Mouse (Mus musculus): ENCODE results near the gene Mnat1. TPM values are rescaled to one million over a fixed set of nuclear protein-coding genes. Genes with fewer than 3 reads are reported as not detected.

Gene Mnat1
- polyA plus RNA-seq, 1 experiment from 2014 or later = 35.6 TPM

DNA sequence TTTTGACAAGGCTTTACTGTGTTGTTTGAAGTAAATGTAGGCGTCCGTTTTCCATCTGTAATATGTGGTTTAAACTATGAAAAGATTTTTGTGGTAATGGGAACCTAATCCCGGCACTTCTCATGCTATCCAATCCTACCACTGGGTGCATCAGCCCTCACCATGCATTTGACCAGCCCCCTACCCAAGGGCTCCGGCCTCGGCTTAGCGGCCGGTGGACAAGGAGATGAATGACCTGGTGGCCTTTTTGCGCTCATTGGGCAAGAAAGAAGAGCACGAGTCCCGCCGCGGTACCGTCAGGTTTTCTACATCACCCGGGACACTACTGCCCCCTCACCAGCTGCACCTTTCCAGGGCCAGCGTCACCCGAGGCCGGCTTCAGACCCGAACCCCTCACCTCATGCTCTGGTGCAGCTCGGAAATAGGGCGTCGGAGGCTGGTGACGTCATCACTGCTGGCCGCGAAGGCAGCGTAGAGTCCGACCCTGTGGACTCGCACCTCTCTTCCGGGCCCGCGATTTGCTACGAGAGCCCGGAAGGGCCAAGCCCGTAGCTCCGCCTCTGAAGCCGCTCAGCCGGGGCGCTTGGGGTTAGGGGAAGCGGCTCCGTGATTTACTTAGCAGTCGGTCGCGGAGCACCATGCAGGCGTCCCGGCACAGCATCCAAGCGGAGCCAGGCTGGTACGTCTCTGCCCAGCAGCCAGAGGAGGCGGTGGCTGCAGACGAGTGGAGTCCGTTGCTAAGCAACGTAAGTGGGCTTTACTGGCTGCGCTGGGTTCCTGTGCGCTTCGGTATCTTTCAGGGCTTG is 163.0 kb downstream of the Mnat1 start, which contains the start of the genes Trmt5 and Slc38a6:
Gene Trmt5, minus strand, starts transcription at position 424 of the 806 bp plus-strand sequence.
Gene Slc38a6, plus strand, starts transcription at position 493 of the 806 bp plus-strand sequence.
- Histone ChIP-seq H3K27me3 (no peaks in the 10 kb centered on the region), H3K4me1 (peaks cover 20% of the 10 kb centered on the region), H3K27ac (replicated peaks) (peak within 1 kb of the TSS; percentile 85), H3K9me3 (replicated peaks) (no peaks in the 10 kb centered on the region), H3K9ac (peak within 1 kb of the TSS; percentile 82), H3K4me2 (replicated peaks) (peak within 1 kb of the TSS; percentile 76), H3K36me3 (peaks cover 19% of the 10 kb centered on the region), H3K4me3 (replicated peaks) (peak within 1 kb of the TSS; percentile 78)
- ATAC-seq (ENCODE audit: insufficient number of reproducible peaks, low FRiP score, low TSS enrichment, low read depth) = peak; percentile 97
- WGBS = under 1% methylated on average over 53 of the region's 53 CpGs

DNA sequence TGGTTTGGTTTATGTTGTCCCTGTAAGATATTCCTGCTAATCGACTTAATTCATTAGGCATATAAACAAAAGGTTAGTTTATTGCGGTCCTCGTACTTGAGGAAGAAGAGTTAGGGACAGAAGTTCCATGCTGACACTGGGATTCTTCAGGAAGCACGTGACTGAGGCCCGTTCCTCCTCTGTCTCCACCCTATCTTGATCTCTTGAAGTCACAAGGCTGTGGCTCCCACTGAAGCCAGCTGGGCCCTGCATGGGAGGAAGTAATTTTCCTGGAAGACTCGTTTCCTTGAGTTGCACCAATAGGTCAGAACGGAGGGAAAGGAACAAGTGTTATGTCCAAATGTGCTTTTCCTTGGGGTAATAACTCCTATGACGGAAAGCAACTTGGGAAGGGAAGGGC is 164.1 kb downstream of the Mnat1 start:
- H3K4me1 ChIP-seq = peaks cover 20% of the 10 kb centered on the region
- H3K9me3 ChIP-seq (replicated peaks) = no peaks in the 10 kb centered on the region
- H3K9ac ChIP-seq = peak overlapping the region; percentile 82; the same call in 1 of the 2 replicates
- no peak for ATAC-seq (ENCODE audit: insufficient number of reproducible peaks, low FRiP score, low TSS enrichment, low read depth)
- H3K27ac ChIP-seq (replicated peaks) = peak overlapping the region; percentile 85; the same call in 1 of the 2 replicates
- H3K4me2 ChIP-seq (replicated peaks) = peak overlapping the region; percentile 76
- no peaks in the 10 kb centered on the region for H3K27me3 ChIP-seq
- peak overlapping the region; percentile 78 for H3K4me3 ChIP-seq (replicated peaks)
- 63% methylated on average over 8 of the region's 8 CpGs for WGBS
- peaks cover 15% of the 10 kb centered on the region for H3K36me3 ChIP-seq

DNA sequence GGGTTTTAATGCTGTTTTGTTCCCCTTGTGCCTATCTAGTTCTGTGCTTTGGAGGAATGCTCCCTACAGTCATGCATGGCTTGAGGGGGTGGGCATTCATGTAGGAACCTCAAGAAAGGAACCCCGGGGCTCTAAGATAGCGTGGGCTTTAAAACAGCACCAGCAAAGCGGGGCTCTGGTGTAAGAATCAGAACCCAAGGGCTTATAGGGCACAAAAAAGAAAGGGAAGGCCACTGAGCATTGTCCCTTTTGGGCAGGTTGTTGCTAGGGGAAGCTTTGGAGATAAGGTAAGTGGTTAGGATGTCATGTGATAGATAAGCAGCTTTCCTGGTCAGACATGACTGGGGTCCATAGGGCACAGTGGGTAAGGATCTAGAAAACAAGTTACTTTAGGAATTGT is 165.1 kb downstream of the Mnat1 start:
- Histone ChIP-seq H3K9ac (no peak overlapping the region), H3K4me3 (replicated peaks) (no peak overlapping the region), H3K9me3 (replicated peaks) (no peaks in the 10 kb centered on the region), H3K27ac (replicated peaks) (no peak overlapping the region), H3K4me2 (replicated peaks) (no peak overlapping the region), H3K36me3 (peaks cover 14% of the 10 kb centered on the region), H3K27me3 (no peaks in the 10 kb centered on the region), H3K4me1 (peaks cover 20% of the 10 kb centered on the region)
- no peak for ATAC-seq (ENCODE audit: insufficient number of reproducible peaks, low FRiP score, low TSS enrichment, low read depth)
- 95% methylated on average over 3 of the region's 3 CpGs for WGBS

DNA sequence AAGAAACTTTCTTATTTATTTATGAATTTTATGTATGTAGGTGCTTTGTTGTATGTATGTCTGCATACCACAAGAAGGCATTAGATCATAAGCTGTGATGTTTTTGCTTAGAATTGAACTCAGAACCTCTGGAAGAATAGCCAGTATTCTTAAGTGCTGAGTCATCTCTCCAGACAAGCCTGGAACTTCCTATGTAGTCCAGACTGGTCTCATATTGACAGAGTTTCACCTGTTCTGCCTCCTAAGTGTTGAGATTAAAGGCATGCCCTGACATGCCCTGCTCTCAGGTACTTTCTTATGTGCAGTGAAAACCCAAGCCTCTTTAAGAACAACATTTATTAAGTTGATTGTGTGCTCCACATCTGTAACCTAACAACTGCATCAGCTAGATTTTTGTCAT is 171.4 kb downstream of the Mnat1 start:
- no peak overlapping the region for H3K27ac ChIP-seq (replicated peaks)
- ATAC-seq (ENCODE audit: insufficient number of reproducible peaks, low FRiP score, low TSS enrichment, low read depth) = no peak
- no peaks in the 10 kb centered on the region for H3K9me3 ChIP-seq (replicated peaks)
- peaks cover 14% of the 10 kb centered on the region for H3K4me1 ChIP-seq
- no peaks in the 10 kb centered on the region for H3K27me3 ChIP-seq
- no peak overlapping the region for H3K4me3 ChIP-seq (replicated peaks)
- H3K9ac ChIP-seq = no peak overlapping the region
- no peak overlapping the region for H3K4me2 ChIP-seq (replicated peaks)
- H3K36me3 ChIP-seq = peaks cover 21% of the 10 kb centered on the region

DNA sequence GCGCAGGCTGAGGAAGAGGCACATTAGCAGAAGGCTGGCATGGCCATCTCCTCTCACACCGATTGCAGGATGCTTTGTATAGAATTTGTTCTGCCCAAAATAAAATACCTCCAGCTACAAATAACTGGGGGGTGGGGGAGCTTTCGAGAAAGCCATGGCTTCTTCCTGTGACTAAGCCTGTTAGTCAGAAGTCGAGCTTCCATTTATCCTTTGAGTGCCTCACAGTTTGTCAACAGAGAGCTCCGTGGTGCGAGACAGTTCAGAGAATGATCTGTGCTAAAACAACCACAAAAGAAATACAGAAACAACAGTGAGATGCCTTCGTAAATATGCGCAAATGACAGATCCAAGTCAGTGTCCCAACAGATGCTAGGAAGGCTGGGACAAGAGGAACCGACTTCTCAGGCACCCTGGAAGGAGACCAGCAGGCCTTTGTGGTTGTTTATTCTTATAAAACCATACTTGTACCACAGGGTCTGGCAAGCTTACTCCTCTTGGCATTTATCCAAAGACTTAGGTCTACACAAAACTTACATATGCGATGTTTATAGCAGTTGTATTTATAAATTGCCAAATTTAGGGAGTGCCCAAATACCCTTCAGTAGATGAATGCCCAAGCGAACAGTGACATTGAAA is 172.1 kb downstream of the Mnat1 start:
- H3K4me1 ChIP-seq = peaks cover 14% of the 10 kb centered on the region
- peak overlapping the region; percentile 35 for H3K27ac ChIP-seq (replicated peaks)
- H3K36me3 ChIP-seq = peaks cover 19% of the 10 kb centered on the region
- H3K9ac ChIP-seq = no peak overlapping the region
- no peak overlapping the region for H3K4me2 ChIP-seq (replicated peaks)
- H3K4me3 ChIP-seq (replicated peaks) = no peak overlapping the region
- no peaks in the 10 kb centered on the region for H3K9me3 ChIP-seq (replicated peaks)
- no peaks in the 10 kb centered on the region for H3K27me3 ChIP-seq
- ATAC-seq (ENCODE audit: insufficient number of reproducible peaks, low FRiP score, low TSS enrichment, low read depth) = no peak
- WGBS = 56% methylated on average over 11 of the region's 11 CpGs

DNA sequence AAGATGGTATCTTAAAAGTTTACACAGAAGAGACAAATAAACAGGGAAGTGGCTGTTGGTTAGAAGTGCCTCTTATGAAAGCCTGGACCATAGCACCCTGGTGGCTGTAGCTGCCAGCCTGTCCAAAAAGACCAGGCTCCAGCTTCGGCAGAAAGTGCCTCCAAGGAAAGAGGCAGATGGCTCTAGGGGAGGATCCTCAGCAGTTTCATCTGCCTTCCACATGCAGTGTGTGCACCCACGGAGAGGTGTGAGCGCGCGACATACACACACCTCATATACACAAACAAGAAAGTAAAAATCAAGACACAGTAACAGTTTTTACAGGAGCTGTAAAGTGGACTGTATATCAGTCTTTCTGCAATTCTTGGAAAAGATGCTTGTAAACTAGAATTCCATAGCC is 175.1 kb downstream of the Mnat1 start:
- 82% methylated on average over 5 of the region's 5 CpGs for whole genome bisulfite sequencing
- no peak for ATAC-seq (ENCODE audit: insufficient number of reproducible peaks, low FRiP score, low TSS enrichment, low read depth)
- no peaks in the 10 kb centered on the region for H3K27me3 ChIP-seq
- H3K9ac ChIP-seq = no peak overlapping the region
- H3K27ac ChIP-seq (replicated peaks) = no peak overlapping the region
- H3K36me3 ChIP-seq = peaks cover 10% of the 10 kb centered on the region; the same call in 1 of the 2 replicates
- H3K4me1 ChIP-seq = peaks cover 14% of the 10 kb centered on the region
- no peak overlapping the region for H3K4me2 ChIP-seq (replicated peaks)
- H3K4me3 ChIP-seq (replicated peaks) = no peak overlapping the region
- no peaks in the 10 kb centered on the region for H3K9me3 ChIP-seq (replicated peaks)

DNA sequence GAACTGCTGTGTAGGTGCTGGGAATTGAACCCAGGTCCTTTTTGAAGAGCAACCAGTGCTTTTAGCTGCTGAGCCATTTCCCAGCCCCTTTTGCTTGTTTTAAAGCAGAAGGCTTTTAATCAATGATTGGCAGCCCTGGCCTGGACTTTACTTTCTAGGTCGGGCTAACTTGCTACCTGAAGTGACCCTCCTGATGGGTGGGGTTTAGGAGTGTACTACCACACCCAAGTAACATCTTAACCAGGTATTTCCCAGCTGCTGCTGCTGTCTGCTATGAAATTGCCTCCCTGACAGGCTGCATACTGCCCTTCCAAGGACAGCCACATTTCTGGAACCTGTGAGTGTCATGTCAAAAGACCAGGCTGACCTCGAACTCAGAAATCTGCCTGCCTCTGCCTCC is 177.0 kb downstream of the Mnat1 start:
- H3K4me1 ChIP-seq = peaks cover 9% of the 10 kb centered on the region
- no peak overlapping the region for H3K9ac ChIP-seq
- no peak overlapping the region for H3K4me2 ChIP-seq (replicated peaks)
- no peak overlapping the region for H3K4me3 ChIP-seq (replicated peaks)
- 0 out of 2 replicates have a peak, but pooled peaks cover 6% of the 10 kb centered on the region for H3K36me3 ChIP-seq
- no peak for ATAC-seq (ENCODE audit: insufficient number of reproducible peaks, low FRiP score, low TSS enrichment, low read depth)
- no peak overlapping the region for H3K27ac ChIP-seq (replicated peaks)
- WGBS = 86% methylated on average over 2 of the region's 2 CpGs
- H3K27me3 ChIP-seq = no peaks in the 10 kb centered on the region
- no peaks in the 10 kb centered on the region for H3K9me3 ChIP-seq (replicated peaks)

DNA sequence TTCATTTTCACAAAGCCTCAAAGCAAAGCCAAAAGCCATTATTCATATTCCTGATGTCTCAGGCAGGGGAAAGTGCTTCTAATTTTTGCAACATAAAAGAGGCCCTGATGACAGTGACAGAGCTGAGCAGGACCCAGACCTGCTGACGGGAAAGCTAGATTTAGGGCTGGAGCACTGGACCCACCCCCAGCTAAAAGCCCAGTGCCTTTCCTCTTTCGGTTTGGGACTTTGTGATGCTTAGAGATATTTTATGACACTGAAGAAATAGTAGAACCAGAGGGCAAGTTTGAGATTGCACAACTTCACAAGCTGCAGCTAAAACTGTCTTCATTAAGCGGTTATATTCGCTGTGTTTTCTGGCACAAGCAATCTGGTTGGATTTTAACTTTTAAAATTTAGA is 181.1 kb downstream of the Mnat1 start:
- H3K36me3 ChIP-seq = no peaks in the 10 kb centered on the region
- H3K4me1 ChIP-seq = no peaks in the 10 kb centered on the region
- no peak overlapping the region for H3K27ac ChIP-seq (replicated peaks)
- H3K9me3 ChIP-seq (replicated peaks) = no peaks in the 10 kb centered on the region
- 76% methylated on average over 4 of the region's 4 CpGs for WGBS
- H3K27me3 ChIP-seq = no peaks in the 10 kb centered on the region
- H3K4me2 ChIP-seq (replicated peaks) = no peak overlapping the region
- H3K9ac ChIP-seq = no peak overlapping the region
- H3K4me3 ChIP-seq (replicated peaks) = no peak overlapping the region
- ATAC-seq (ENCODE audit: insufficient number of reproducible peaks, low FRiP score, low TSS enrichment, low read depth) = no peak

DNA sequence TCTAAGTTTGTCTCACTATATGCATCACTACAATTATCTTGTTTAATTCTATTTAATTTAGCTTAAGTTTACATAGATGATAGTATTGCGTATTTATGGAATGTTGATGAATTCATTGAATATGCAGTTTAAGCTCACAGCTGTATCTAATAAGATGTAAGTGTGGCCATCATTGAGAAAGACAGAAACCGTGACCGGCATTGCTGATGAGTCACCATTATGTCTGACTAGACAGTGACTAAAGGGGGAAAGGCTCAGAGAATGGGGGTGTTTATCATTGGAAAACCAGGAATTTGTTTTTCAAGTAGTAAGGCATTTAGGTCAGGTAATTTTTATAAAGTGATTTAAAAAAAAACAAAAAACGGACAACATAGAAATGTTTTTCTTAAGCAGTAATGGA is 184.2 kb downstream of the Mnat1 start:
- Histone ChIP-seq H3K4me2 (replicated peaks) (no peak overlapping the region), H3K36me3 (no peaks in the 10 kb centered on the region), H3K27ac (replicated peaks) (no peak overlapping the region), H3K4me1 (no peaks in the 10 kb centered on the region), H3K4me3 (replicated peaks) (no peak overlapping the region), H3K9ac (no peak overlapping the region), H3K9me3 (replicated peaks) (no peaks in the 10 kb centered on the region), H3K27me3 (no peaks in the 10 kb centered on the region)
- 58% methylated on average over 4 of the region's 4 CpGs for WGBS
- no peak for ATAC-seq (ENCODE audit: insufficient number of reproducible peaks, low FRiP score, low TSS enrichment, low read depth)

DNA sequence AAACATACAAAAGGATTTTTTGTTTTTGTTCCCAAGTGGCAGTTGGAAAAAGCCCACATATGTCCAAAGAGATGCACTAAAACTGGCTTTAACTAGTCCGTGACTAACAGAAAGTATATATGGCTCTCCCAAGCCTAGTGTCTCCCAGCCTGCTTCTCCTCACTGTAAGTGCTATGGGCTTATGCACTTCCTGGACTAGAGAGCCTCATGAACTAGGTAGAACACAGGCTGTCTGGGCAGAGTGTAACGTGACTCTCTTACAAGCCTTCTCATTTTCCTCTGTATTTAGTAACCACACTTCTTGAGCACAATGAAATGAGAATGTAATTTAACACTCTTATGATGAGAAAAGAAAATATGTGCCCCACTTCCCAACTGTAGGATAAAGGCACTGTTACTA is 185.2 kb downstream of the Mnat1 start:
- no peaks in the 10 kb centered on the region for H3K27me3 ChIP-seq
- H3K9ac ChIP-seq = no peak overlapping the region
- no peaks in the 10 kb centered on the region for H3K36me3 ChIP-seq
- no peak overlapping the region for H3K27ac ChIP-seq (replicated peaks)
- H3K4me1 ChIP-seq = no peaks in the 10 kb centered on the region
- no peak for ATAC-seq (ENCODE audit: insufficient number of reproducible peaks, low FRiP score, low TSS enrichment, low read depth)
- H3K4me3 ChIP-seq (replicated peaks) = no peak overlapping the region
- H3K4me2 ChIP-seq (replicated peaks) = no peak overlapping the region
- 54% methylated on average over 2 of the region's 2 CpGs for WGBS
- H3K9me3 ChIP-seq (replicated peaks) = no peaks in the 10 kb centered on the region

DNA sequence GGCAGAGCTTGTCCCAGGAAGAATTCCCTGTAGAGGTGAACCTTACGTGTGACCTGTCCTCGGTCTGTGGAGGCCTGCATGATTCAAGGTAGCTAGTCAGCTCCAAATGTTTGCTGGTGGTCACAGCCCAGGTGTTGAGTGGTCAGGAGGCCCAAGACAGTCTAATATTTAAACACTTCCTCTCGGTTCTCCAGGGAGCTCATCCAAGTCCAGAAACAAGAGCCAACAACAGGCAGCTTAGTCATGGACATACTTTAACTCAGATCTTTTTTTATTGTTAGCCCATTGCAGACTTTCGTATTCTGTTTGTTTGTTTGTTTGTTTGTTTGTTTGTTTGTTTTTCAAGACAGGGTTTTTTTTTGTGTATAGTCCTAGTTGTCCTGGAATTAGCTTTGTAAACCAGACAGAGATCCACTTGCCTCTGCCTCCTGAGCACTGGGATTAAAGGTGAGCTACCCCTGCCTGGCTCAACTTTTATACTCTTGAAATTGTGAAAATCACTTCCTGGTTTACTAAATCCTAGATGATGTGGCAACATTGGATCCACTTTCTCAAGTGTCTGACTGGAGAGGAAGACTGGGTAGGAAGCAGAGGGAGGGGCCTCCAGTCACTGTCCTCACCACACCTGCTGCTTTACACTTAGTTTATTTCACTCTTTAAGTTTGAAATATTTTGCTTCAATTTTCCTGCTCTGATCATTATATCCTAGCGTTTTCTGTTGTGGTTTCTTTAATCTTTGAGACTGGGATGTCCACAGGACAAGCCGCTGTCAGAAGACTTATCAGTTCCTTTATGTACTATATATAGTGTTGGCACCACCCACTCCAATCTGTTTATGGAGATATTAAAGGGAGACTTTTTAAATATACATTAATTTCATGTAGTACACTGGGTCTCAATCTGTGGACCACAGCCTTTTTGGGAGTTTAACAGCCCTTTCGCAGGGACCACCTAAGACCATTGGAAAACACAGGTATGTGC is 194.5 kb downstream of the Mnat1 start:
- no peaks in the 10 kb centered on the region; the same call in 1 of the 2 replicates for H3K36me3 ChIP-seq
- H3K27ac ChIP-seq (replicated peaks) = no peak overlapping the region
- no peak overlapping the region for H3K9ac ChIP-seq
- no peak for ATAC-seq (ENCODE audit: insufficient number of reproducible peaks, low FRiP score, low TSS enrichment, low read depth)
- no peaks in the 10 kb centered on the region for H3K4me1 ChIP-seq
- H3K4me3 ChIP-seq (replicated peaks) = no peak overlapping the region
- peaks cover 5% of the 10 kb centered on the region; the same call in 1 of the 2 replicates for H3K27me3 ChIP-seq
- H3K9me3 ChIP-seq (replicated peaks) = no peaks in the 10 kb centered on the region
- WGBS = 88% methylated on average over 7 of the region's 7 CpGs
- no peak overlapping the region for H3K4me2 ChIP-seq (replicated peaks)
